Mouse (Mus musculus) intestine, postnatal 0 days (tissue): ENCODE measurements around the gene Ndufb7. TPM values are rescaled to one million over a fixed set of nuclear protein-coding genes. Genes with fewer than 3 reads are reported as not detected.

ENCODE experiments used
- ATAC-seq: fragments of 200-750 bp; cut with Nextera tagmentation; 2 replicates; pipeline ENCODE4 v1.8.0; 2017; ENCODE audit warnings: mild to moderate bottlenecking, moderate TSS enrichment, moderate library complexity
- H3K27ac ChIP-seq: fragments of 300-500 bp; sonication (generic); 2 replicates; pipeline ENCODE4 v1.5.1; 2014; ENCODE audit warnings: mild to moderate bottlenecking, low read depth, low read length, moderate library complexity
- H3K27me3 ChIP-seq: fragments of 300-500 bp; sonication (generic); replicated peaks from 2 replicates; pipeline ENCODE4 v1.6.1; 2014; ENCODE audit warnings: low read length, mixed read lengths; ENCODE audit not compliant: control insufficient read depth, insufficient read depth
- H3K36me3 ChIP-seq: fragments of 300-500 bp; sonication (generic); 2 replicates; pipeline ENCODE4 v1.6.1; 2014; ENCODE audit warnings: mild to moderate bottlenecking, moderate library complexity; ENCODE audit not compliant: control insufficient read depth, insufficient read depth
- H3K4me1 ChIP-seq: fragments of 300-500 bp; sonication (generic); replicated peaks from 2 replicates; pipeline ENCODE4 v1.6.1; 2014; ENCODE audit warnings: antibody characterized with exemption, low read length, mixed read lengths; ENCODE audit not compliant: control insufficient read depth, insufficient read depth
- H3K4me2 ChIP-seq: fragments of 300-500 bp; sonication (generic); replicated peaks from 2 replicates; pipeline ENCODE4 v1.6.1; 2014; ENCODE audit warnings: low read depth, mild to moderate bottlenecking, moderate library complexity
- H3K4me3 ChIP-seq: fragments of 300-500 bp; sonication (generic); 2 replicates; pipeline ENCODE4 v1.5.1; 2014; ENCODE audit warnings: low read depth, low read length
- H3K9ac ChIP-seq: fragments of 300-500 bp; sonication (generic); 2 replicates; pipeline ENCODE4 v1.6.1; 2014; ENCODE audit warnings: mild to moderate bottlenecking, low read depth, low read length
- H3K9me3 ChIP-seq: fragments of 300-500 bp; sonication (generic); 2 replicates; pipeline ENCODE4 v1.6.1; 2016; ENCODE audit warnings: mixed run types; ENCODE audit not compliant: control insufficient read depth
- CTCF ChIP-seq: sonication (generic); IDR thresholded peaks from 2 replicates; pipeline ENCODE4 v1.5.1; 2016; ENCODE audit warnings: low read depth, mild to moderate bottlenecking, control low read depth, antibody characterized with exemption, moderate library complexity
- WGBS: fragments of 180-500 bp; shearing (Covaris S2); extraction: QIAGEN DNeasy Blood & Tissue Kit; methylation state at CpG from one replicate; pipeline ENCODE4 v1.1.7; 2014; 5-methylcytosine and 5-hydroxymethylcytosine counted together
- polyA plus RNA-seq: library from polyadenylated mRNA; unstranded; fragments of >200 nt; fragmentation: Nextera tagmentation; extraction: Ambion mirVana; gene quantifications from 2 replicates; pipeline ENCODE4 v1.2.1, GENCODE M21; 2015

Gene Ndufb7
- polyA plus RNA-seq, 1 experiment from 2014 or later: 579 TPM

DNA sequence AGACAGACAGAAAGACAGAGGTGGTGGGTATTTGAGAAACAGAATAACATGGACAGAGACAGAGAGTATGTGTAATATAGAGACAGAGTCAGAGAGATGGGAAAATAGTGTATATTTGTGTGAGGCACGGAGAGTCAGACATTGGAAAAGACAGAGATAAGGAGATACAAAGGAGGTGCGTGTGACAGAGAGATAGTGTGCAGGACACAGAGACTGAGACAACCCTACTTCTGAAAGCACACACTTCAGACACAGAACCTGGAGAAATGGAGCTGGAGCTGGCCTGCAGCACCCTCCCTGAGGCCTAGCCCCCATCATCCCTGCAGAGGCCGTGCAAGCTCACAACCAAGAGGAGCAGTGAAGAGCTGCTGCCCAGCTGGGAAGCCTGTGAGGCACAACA lies 3.8 kb upstream of the Ndufb7 start:
- no peak overlapping the region for H3K4me2 ChIP-seq
- H3K4me3 ChIP-seq: no peak overlapping the region
- no peak overlapping the region for H3K9ac ChIP-seq
- H3K4me1 ChIP-seq: no peaks in the 10 kb centered on the region; the same call in 1 of the 2 replicates
- no peak overlapping the region for H3K27ac ChIP-seq
- H3K9me3 ChIP-seq: no peaks in the 10 kb centered on the region
- ATAC-seq: no peak
- 77% methylated on average over 3 of the region's 3 CpGs for WGBS
- H3K27me3 ChIP-seq: no peaks in the 10 kb centered on the region
- TF ChIP-seq CTCF: no peak
- H3K36me3 ChIP-seq: no peaks in the 10 kb centered on the region

DNA sequence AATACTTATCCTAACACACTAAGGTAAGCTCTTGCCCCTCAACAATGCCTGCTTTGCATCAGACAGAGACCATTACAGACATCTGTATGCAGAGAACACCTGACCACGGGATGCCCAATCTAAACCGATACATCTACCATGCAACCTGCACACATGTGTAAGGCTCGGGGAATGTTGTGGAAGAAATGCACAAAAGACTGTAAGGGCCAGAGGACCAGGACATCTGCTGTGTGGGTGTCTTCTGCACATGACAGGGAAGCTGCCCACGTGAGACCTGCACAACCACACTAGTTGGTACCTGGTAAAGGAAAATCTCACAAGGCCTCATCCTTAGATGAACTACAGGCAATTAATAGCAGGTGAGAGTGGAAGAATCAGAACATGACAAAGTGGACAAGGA lies 3.2 kb upstream of the Ndufb7 start:
- H3K4me2 ChIP-seq: no peak overlapping the region
- no peaks in the 10 kb centered on the region for H3K36me3 ChIP-seq
- H3K4me1 ChIP-seq: no peaks in the 10 kb centered on the region; the same call in 1 of the 2 replicates
- no peak overlapping the region for H3K27ac ChIP-seq
- no peak overlapping the region for H3K4me3 ChIP-seq
- 79% methylated on average over 4 of the region's 4 CpGs for WGBS
- no peaks in the 10 kb centered on the region for H3K9me3 ChIP-seq
- no peak for TF ChIP-seq CTCF
- H3K9ac ChIP-seq: no peak overlapping the region
- ATAC-seq: no peak
- no peaks in the 10 kb centered on the region for H3K27me3 ChIP-seq

DNA sequence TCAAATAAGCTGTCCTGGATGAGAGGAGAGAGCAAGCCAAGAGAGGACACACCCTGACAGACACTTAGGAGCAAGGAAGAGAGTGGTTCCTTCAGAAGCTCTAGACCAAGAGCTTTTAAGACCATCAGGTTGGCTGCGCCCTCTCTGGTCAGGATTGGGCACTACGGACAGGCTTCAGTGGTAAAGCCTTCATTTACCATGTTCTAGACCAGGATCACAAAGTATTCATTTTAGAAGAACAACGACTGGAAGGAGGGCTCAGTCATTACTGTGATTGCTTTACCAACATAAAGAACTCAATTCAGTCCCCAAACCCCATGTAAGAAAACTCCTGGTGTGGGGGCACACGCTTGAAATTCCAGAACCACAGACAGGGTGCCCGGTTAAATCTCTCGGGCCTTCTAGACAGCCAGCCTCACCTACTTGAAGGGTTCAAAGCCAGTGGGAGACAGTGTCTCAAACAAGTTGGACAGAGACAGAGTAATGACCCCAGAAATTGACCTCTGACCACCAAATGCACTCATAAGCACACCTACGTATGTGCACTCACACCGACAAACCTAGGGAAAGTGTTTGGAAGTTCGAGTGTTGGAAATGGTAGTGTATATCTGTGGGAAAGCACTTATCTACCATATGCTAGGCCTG lies 618 bp upstream of the Ndufb7 start:
- Histone ChIP-seq H3K4me3 (no peak overlapping the region), H3K27ac (no peak overlapping the region), H3K27me3 (no peaks in the 10 kb centered on the region), H3K4me1 (no peaks in the 10 kb centered on the region; the same call in 1 of the 2 replicates), H3K9me3 (no peaks in the 10 kb centered on the region), H3K9ac (no peak overlapping the region), H3K4me2 (peak overlapping the region; percentile 78; the same call in 1 of the 2 replicates), H3K36me3 (peaks cover 14% of the 10 kb centered on the region; the same call in 1 of the 2 replicates)
- WGBS: 76% methylated on average over 9 of the region's 9 CpGs
- peak; percentile 65 for TF ChIP-seq CTCF
- no peak for ATAC-seq

DNA sequence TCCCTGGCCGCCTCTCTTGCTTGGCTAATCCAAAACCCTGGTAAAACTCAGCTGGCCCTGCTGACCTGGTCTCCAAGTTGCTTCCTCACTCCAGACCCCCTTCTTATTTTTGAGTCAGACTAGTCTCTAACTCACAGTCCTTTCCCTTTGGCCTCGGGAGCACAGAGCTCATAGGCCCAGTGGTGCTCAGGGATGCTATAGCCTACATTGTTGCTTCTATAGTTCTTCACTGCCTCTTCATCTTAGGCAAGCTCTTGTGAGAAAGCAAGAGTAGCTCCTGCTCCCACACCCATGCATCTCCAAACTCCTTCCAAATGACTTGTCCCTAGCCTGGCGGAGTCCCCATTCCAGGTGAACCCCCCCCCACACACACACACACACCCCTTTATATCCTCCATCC lies 1.2 kb downstream of the Ndufb7 start:
- Histone ChIP-seq H3K4me2 (peak overlapping the region; percentile 78), H3K9ac (peak overlapping the region; percentile 85; the same call in 1 of the 2 replicates), H3K36me3 (peaks cover 31% of the 10 kb centered on the region), H3K4me1 (no peaks in the 10 kb centered on the region; the same call in 1 of the 2 replicates), H3K4me3 (peak overlapping the region; percentile 78), H3K9me3 (no peaks in the 10 kb centered on the region), H3K27ac (no peak overlapping the region), H3K27me3 (no peaks in the 10 kb centered on the region)
- no peak for TF ChIP-seq CTCF
- WGBS: 55% methylated on average over 3 of the region's 3 CpGs
- ATAC-seq: no peak

DNA sequence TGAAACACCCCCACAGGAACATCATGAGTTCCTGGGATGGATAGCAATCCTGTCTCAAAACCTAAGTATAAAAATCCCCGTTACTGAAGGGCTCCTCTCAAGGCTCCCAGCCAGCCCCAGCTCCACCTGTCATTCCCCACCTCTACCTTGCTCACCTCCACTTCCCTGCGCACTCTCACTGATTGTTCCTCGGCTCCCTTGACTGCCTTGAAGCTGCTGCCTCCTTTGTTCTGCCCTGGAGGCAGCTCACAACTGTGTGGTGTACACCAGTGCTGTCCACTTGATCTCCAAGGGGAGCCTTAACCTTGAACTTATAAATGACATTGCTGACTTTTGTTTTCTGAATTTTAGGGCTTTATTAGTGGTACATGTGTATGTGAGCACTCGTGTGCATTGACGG lies 1.7 kb downstream of the Ndufb7 start:
- Histone ChIP-seq H3K27ac (no peak overlapping the region), H3K9me3 (no peaks in the 10 kb centered on the region), H3K27me3 (no peaks in the 10 kb centered on the region), H3K9ac (0 out of 2 replicates have a peak overlapping the region, but pooled peaks have one; percentile 85), H3K36me3 (peaks cover 36% of the 10 kb centered on the region), H3K4me2 (peak overlapping the region; percentile 78), H3K4me1 (no peaks in the 10 kb centered on the region; the same call in 1 of the 2 replicates), H3K4me3 (no peak overlapping the region)
- no peak for ATAC-seq
- no peak for TF ChIP-seq CTCF
- WGBS: 64% methylated on average over 5 of the region's 5 CpGs

DNA sequence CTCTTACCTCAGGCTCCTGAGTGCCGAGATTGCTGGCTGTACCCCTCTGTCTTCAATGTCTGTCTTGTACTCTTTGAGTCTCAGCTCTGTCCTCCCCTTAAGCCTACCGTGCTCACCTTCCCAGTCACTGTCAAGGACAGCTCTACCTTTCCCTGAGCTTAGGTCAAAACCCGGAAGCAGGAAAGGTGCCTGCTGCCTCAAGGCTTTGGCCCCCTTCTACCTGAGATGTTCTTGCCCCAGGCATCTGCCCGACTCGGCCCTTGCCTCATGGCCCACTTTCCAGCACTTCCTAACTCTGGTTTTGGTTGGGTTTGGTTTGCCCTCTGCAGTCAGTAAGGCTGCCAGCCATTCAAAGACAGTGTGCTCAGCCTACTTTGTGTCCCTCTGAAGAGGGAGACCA lies 2.3 kb downstream of the Ndufb7 start:
- no peak for ATAC-seq
- Histone ChIP-seq H3K4me2 (no peak overlapping the region), H3K9me3 (no peaks in the 10 kb centered on the region), H3K27ac (no peak overlapping the region), H3K36me3 (peaks cover 41% of the 10 kb centered on the region), H3K4me3 (no peak overlapping the region), H3K9ac (0 out of 2 replicates have a peak overlapping the region, but pooled peaks have one; percentile 17), H3K4me1 (no peaks in the 10 kb centered on the region; the same call in 1 of the 2 replicates), H3K27me3 (no peaks in the 10 kb centered on the region)
- TF ChIP-seq CTCF: no peak
- WGBS: 74% methylated on average over 5 of the region's 5 CpGs
